Mouse (Mus musculus) CD4-positive naive resting alpha-beta T cell, adult 76 days (primary cell): ENCODE measurements around the gene Rps27. TPM values are rescaled to one million over a fixed set of nuclear protein-coding genes. Genes with fewer than 3 reads are reported as not detected.

Experiments
- total RNA-seq: library from RNA; stranded (reverse); gene quantifications from one replicate; pipeline ENCODE4 v1.2.4, GENCODE M21; 2023

Rps27 gene
- 11,775 TPM for total RNA-seq

DNA sequence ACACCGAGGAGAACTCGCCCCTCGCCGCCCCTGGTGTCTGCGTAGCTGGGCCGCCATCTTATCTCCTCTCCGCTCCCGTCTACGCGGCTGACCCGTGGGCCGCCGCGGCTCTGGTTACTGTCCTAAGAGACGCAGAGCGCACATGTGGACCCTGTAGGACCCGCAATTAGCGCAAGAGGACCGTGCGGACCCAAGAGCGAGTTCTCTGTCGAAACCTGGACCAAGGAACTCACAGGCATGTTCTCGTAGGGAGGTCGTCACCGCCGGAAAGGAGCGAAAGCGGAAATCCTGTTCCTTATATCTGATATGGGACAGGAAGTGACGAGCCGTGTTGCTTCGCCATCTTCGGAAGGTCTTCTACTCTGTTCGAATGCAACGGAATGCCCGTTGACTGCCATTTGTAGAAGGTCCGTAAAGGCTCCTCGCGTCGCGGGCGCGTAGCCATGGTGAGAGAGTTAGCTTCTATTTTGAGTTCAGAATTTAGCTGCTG, at the start of gene Rps27, which contains the start of gene Rab13:
Rps27 (minus strand) TSS at position 275 of the 490 bp plus-strand sequence.
Rab13 (plus strand) TSS at position 319 of the 490 bp plus-strand sequence.

DNA sequence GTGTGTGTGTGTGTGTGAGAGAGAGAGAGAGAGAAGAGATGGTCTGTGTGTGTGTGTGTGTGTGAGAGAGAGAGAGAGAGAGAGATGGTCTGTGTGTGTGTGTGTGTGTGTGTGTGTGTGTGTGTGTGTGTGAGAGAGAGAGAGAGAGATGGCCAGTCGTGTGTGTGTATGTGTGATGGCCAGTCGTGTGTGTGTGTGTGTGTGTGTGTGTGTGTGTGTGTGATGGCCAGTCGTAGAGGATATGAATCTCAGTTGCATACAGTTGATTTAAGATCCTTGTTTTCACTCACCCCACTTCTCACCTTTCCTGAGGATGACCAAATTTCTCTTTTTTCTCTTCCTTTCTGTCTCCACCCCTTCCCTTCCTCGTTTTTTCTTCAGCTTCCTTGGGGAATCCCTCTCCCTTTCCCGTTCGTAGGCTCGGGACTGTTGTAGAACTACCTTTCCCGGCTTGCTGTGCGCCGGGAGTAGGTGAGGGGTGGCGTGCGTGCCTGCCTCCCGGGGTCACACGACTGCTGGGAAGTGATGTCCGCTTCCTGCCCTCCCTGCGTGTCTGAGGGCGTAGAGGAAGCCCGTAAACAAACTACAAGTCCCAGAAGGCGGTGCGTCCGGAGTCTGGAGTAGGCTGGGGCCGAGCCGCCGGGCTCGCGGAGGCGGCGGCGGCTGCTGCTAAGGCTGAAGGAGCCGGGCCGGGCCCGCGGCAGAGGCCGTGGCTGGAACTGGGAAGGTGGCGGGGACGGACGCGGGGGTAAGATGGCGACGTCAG, 40.4 kb upstream of the Rps27 start, which contains the start of gene Crtc2:
Crtc2 (plus strand) TSS at position 511 of the 766 bp plus-strand sequence.

DNA sequence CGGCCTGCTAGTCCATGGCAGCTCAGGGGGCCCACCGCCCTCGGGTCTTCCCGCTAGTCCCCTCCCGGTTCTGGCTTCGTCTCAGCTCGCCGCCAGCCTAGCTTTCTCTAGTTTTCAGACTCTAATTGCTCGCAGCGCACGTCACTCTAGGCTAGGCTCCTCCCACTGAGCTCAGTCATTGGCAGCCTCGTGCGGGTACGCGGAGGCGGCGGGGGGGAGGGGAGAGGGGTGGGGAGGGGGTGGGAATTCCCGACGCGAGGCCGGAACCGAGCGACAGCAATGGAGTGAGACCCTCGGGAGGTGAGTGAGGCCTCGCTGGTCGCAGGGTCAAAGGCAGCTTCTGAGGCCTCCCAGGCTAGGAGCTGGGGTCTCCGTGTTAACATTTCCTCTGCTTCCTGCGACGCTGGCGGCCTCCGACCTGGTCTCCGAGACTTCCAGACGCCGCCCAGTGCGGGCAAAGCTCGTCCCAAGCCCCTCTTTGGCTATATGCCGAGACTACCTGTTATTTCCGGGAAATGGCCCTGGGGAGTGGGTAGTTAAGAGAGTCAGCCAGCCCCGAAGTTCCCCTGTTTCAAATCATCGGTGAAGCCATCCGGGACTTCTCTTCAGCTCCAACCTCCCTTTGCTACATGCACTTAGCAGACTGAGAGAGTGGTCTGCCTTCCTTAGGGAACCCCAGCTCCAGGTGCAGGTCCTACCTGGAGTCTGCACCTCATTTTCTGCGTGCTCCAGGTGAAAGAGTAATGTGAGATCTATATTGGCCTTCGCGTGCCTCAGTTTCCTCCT, 34.7 kb upstream of the Rps27 start, which contains the start of gene Slc39a1:
Slc39a1 (plus strand) TSS at position 213 of the 786 bp plus-strand sequence.

DNA sequence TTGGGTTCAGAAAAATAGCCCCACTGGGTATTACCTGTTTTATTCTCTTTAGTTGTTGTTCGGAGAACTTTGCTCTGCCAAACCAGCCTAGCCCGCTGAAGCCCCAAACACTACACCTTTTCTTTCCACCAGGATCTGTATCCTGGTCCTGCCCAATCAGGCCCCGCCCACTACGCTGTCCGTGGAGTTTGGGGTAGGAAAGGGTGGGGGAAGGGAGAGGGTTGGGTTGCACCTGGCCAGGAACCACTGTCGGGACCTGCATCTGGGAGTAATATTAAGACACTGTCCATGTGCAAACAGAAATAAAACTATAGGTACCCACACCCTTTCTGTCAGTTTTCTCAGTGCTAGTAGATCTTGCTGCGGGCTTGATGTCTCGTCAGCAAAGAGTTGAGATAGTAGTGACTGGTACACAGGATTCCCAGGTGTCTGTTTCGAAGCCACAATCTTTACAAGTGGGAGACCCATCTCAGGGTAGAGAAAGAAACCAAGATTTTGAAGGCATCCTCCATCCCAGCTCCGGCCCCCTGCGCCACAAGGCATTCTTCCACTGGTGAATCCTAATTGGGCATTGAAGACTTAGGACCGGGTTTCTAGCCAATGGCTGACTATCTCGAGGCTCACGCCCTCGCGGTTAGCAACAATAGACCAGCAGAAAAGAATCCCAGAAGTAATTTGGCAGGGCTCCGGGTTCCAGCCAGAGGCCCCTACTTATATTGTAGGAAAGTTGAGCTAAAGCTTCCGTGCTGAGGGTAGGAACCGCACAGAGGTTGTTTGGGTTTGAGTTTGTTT, 29.7 kb upstream of the Rps27 start, which contains the start of gene Creb3l4:
Creb3l4 (minus strand) TSS at position 529 of the 792 bp plus-strand sequence.

DNA sequence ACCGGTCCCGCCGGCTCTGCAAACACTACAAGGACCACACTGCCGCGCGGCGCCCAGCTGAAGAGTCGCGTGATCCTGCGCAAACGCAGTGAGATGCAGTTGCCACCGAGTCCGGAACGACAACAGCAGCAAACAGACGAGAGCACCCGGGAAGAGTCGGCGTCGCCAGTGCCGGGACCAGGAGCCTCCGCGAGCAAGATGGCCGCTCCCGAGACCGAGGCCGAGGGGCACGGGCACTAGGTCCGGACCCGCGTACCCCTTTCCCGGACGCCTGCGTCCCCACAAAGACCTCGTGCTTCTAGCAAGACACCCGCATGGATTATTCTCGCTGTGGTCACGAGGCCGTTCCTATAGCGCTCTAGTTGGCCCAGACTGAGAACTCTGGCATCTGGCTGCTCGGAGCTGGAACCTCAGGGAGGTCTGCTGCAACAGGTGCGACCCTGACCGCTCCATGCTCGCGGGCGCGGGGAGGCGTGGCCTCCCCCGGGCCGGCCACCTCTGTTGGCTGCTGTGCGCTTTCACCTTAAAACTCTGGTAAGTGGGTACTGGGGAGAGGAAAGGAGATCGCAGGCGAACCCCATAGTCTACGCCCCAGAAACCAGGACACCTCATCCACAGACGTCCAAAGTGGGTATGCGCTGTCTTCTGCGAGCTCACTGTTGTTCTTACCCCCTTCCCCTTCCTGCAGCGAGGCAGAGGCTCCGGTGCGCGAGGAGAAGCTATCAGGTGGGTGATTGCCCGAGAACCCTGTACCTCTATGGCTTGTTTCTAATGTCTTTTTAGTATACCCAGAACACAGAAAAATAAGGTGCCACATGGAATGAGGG, 18.3 kb upstream of the Rps27 start, which contains the start of gene Jtb:
Jtb (plus strand) TSS at position 91 of the 827 bp plus-strand sequence.

Other genes starting within 250 kb of the Rps27 start
- gene Hax1, start 214.9 kb downstream of the Rps27 start, total RNA-seq, result 58.9 TPM
- 97.0 TPM for gene 4933434E20Rik, start 162.0 kb downstream of the Rps27 start, total RNA-seq
- gene Ubap2l, start 161.0 kb downstream of the Rps27 start, total RNA-seq, result 249 TPM
- gene Tpm3, start 141.0 kb downstream of the Rps27 start, total RNA-seq, result 596 TPM
- gene Nup210l, start 109.5 kb downstream of the Rps27 start, total RNA-seq, result 1.2 TPM
- gene Rab13, start within 50 bp of the Rps27 start, total RNA-seq, result not detected
- 74.5 TPM for gene Jtb, start 17.9 kb upstream of the Rps27 start, total RNA-seq
- gene Creb3l4, start 29.9 kb upstream of the Rps27 start, total RNA-seq, result not detected
- gene Slc39a1, start 34.5 kb upstream of the Rps27 start, total RNA-seq, result 17.1 TPM
- gene Crtc2, start 40.5 kb upstream of the Rps27 start, total RNA-seq, result 99.0 TPM
- 62.5 TPM for gene Dennd4b, start 51.5 kb upstream of the Rps27 start, total RNA-seq
- 132 TPM for gene Gatad2b, start 79.5 kb upstream of the Rps27 start, total RNA-seq
- 1.3 TPM for gene Slc27a3, start 176.3 kb upstream of the Rps27 start, total RNA-seq
- gene Ints3, start 220.0 kb upstream of the Rps27 start, total RNA-seq, result 42.6 TPM